Mouse (Mus musculus) heart, postnatal 0 days (tissue): ENCODE results near the gene Atp8a1. TPM values are rescaled to one million over a fixed set of nuclear protein-coding genes. Genes with fewer than 3 reads are reported as not detected.
"Not testable (repeated sequence)": the region's sequence is repeated elsewhere in the genome, so short reads cannot be mapped to it uniquely, and the experiment has no call there.

ENCODE experiments used
- ATAC-seq: fragments of 200-750 bp; cut with Nextera tagmentation; 2 replicates; pipeline ENCODE4 v1.8.0; 2017; ENCODE audit warnings: low read depth, moderate number of reproducible peaks, moderate library complexity; ENCODE audit not compliant: insufficient read depth
- DNase-seq: peaks from one replicate; pipeline ENCODE4 v3.0.0-alpha.2; 2016; ENCODE audit warnings: low spot score
- H3K27ac ChIP-seq: fragments of 300-500 bp; sonication (generic); 2 replicates; pipeline ENCODE4 v1.5.1; 2014; ENCODE audit warnings: low read depth, mild to moderate bottlenecking
- H3K27me3 ChIP-seq: fragments of 300-500 bp; sonication (generic); 2 replicates; pipeline ENCODE4 v1.6.1; 2014; ENCODE audit warnings: low read length, mixed read lengths; ENCODE audit not compliant: control insufficient read depth, insufficient read depth
- H3K36me3 ChIP-seq: fragments of 300-500 bp; sonication (generic); replicated peaks from 2 replicates; pipeline ENCODE4 v1.6.1; 2014; ENCODE audit warnings: low read length, mixed read lengths; ENCODE audit not compliant: control insufficient read depth, insufficient read depth
- H3K4me1 ChIP-seq: fragments of 300-500 bp; sonication (generic); 2 replicates; pipeline ENCODE4 v1.6.1; 2014; ENCODE audit warnings: antibody characterized with exemption; ENCODE audit not compliant: control insufficient read depth, insufficient read depth
- H3K4me2 ChIP-seq: fragments of 300-500 bp; sonication (generic); 2 replicates; pipeline ENCODE4 v1.6.1; 2014; ENCODE audit warnings: low read depth, mild to moderate bottlenecking, low read length, moderate library complexity
- H3K4me3 ChIP-seq: fragments of 300-500 bp; sonication (generic); 2 replicates; pipeline ENCODE4 v1.5.1; 2014; ENCODE audit warnings: low read depth, low read length
- H3K9ac ChIP-seq: fragments of 300-500 bp; sonication (generic); replicated peaks from 2 replicates; pipeline ENCODE4 v1.6.1; 2014; ENCODE audit warnings: low read depth, low read length, mixed read lengths
- H3K9me3 ChIP-seq: fragments of 300-500 bp; sonication (generic); replicated peaks from 2 replicates; pipeline ENCODE4 v1.6.1; 2016; ENCODE audit warnings: low read length; ENCODE audit not compliant: control insufficient read depth
- CTCF ChIP-seq: IDR thresholded peaks from 2 replicates; pipeline ENCODE4 v1.5.1; 2016; ENCODE audit warnings: antibody characterized with exemption, control low read depth, low read depth
- EP300 ChIP-seq: IDR thresholded peaks from 2 replicates; pipeline ENCODE4 v1.6.1; 2016; ENCODE audit warnings: antibody characterized with exemption, low read depth
- WGBS: fragments of 180-500 bp; shearing (Covaris S2); extraction: QIAGEN DNeasy Blood & Tissue Kit; methylation state at CpG from one replicate; pipeline ENCODE4 v1.1.7; 2014; 5-methylcytosine and 5-hydroxymethylcytosine counted together
- polyA plus RNA-seq: library from polyadenylated mRNA; unstranded; fragments of >200 nt; fragmentation: Nextera tagmentation; extraction: Ambion mirVana; gene quantifications from 2 replicates; pipeline ENCODE4 v1.2.1, GENCODE M21; 2015
- total RNA-seq: library from RNA; depleted of rRNA; stranded (reverse); fragments of >200 nt; gene quantifications from 2 replicates; pipeline ENCODE4 v1.2.3, GENCODE M21; 2014; ENCODE audit warnings: low replicate concordance

The Atp8a1 gene
- total and polyA plus RNA-seq, 2 experiments from 2014 or later, result 5.8 to 17.0 TPM

GRCm38 (mm10) chr5:67815572-67816325 lies 31.5 kb downstream of the Atp8a1 start:
- H3K9me3 ChIP-seq, result no peaks in the 10 kb centered on the region
- peak overlapping the region; percentile 24 for H3K4me2 ChIP-seq
- 0 out of 2 replicates have a peak overlapping the region, but pooled peaks have one; percentile 26 for H3K9ac ChIP-seq
- peak; percentile 66 for DNase-seq
- WGBS, result 25% methylated on average over 16 of the region's 16 CpGs
- no peaks in the 10 kb centered on the region for H3K36me3 ChIP-seq
- H3K4me1 ChIP-seq, result peaks cover under 1% of the 10 kb centered on the region; the same call in 1 of the 2 replicates
- TF ChIP-seq EP300 (no peak), CTCF (no peak)
- H3K27me3 ChIP-seq, result no peaks in the 10 kb centered on the region
- no peak overlapping the region for H3K4me3 ChIP-seq
- ATAC-seq, result peak; percentile 64; the same call in 1 of the 2 replicates
- peak overlapping the region; percentile 30; the same call in 1 of the 2 replicates for H3K27ac ChIP-seq

- not testable (repeated sequence) for H3K4me3 ChIP-seq, H3K9ac ChIP-seq, DNase-seq, H3K4me2 ChIP-seq, H3K27me3 ChIP-seq, ATAC-seq, H3K27ac ChIP-seq, H3K36me3 ChIP-seq, H3K9me3 ChIP-seq, H3K4me1 ChIP-seq
- WGBS, result 70% methylated on average over 4 of the region's 8 CpGs
These were observed 32.2 kb downstream of the Atp8a1 start for GRCm38 (mm10) chr5:67815060-67815459.

GRCm38 (mm10) chr5:67814437-67814965 lies 32.7 kb downstream of the Atp8a1 start:
- WGBS, result 86% methylated on average over 7 of the region's 7 CpGs
- H3K4me2 ChIP-seq, result no peak overlapping the region
- no peaks in the 10 kb centered on the region for H3K36me3 ChIP-seq
- no peak overlapping the region for H3K4me3 ChIP-seq
- ATAC-seq (no peak), DNase-seq (no peak)
- no peak overlapping the region for H3K9ac ChIP-seq
- H3K27me3 ChIP-seq, result no peaks in the 10 kb centered on the region
- TF ChIP-seq CTCF, result no peak
- no peak for TF ChIP-seq EP300
- no peaks in the 10 kb centered on the region; the same call in 1 of the 2 replicates for H3K4me1 ChIP-seq
- H3K9me3 ChIP-seq, result no peaks in the 10 kb centered on the region
- no peak overlapping the region for H3K27ac ChIP-seq

GRCm38 (mm10) chr5:67813334-67813733 lies 33.9 kb downstream of the Atp8a1 start:
- H3K4me2 ChIP-seq, result no peak overlapping the region
- H3K9me3 ChIP-seq, result no peaks in the 10 kb centered on the region
- no peaks in the 10 kb centered on the region; the same call in 1 of the 2 replicates for H3K4me1 ChIP-seq
- no peak overlapping the region for H3K4me3 ChIP-seq
- H3K27me3 ChIP-seq, result no peaks in the 10 kb centered on the region
- WGBS, result 88% methylated on average over 5 of the region's 5 CpGs
- H3K27ac ChIP-seq, result no peak overlapping the region
- ATAC-seq (no peak), DNase-seq (no peak)
- no peak overlapping the region for H3K9ac ChIP-seq
- no peaks in the 10 kb centered on the region for H3K36me3 ChIP-seq
- no peak for TF ChIP-seq EP300
- TF ChIP-seq CTCF, result no peak

GRCm38 (mm10) chr5:67802174-67803030 lies 44.8 kb downstream of the Atp8a1 start:
- TF ChIP-seq CTCF (no peak), EP300 (no peak)
- Histone ChIP-seq H3K4me3 (no peak overlapping the region), H3K4me2 (no peak overlapping the region), H3K9me3 (no peaks in the 10 kb centered on the region), H3K27me3 (no peaks in the 10 kb centered on the region), H3K27ac (no peak overlapping the region), H3K9ac (no peak overlapping the region), H3K4me1 (peaks cover 8% of the 10 kb centered on the region), H3K36me3 (no peaks in the 10 kb centered on the region)
- ATAC-seq (no peak), DNase-seq (no peak)
- WGBS, result 72% methylated on average over 17 of the region's 17 CpGs
